ENCODE assay signal across 8 mouse cellular contexts in the genomic region with DNA sequence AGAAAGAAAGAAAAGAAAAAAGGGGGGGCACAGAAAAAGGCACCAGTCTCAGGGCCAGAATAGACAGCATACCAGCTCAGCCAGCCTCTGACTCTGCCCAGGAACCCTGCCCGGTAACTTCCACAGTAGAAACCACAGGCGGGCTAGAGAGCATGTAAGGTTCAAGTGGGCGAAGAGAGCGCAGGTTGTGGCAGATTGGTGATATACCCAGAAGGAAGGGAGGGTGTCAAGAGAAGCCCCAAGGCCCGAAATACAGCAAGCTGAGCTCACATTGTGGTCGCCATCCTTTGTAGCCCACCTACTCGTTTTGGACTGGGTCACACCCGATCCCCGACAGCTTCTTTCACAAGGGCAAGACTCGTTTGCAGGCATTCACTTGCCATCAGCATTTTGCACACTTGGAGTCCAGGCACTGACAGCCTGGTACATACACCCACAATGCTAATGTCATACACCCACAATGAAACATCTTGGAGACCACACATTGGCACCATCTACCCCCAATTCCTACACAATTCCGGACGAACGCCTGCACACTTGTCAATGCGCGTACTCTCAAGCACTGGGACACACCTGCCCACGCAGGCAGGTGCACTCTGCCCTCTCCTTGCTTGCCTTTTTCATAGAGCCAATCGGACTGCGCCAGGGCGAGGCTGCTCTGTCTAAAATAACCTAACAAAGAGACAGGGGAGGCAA. TPM values are rescaled to one million over a fixed set of nuclear protein-coding genes. Genes with fewer than 3 reads are reported as not detected.
DNase-seq lines count a peak whose midpoint lies in the region; ATAC-seq and TF ChIP-seq lines count a peak whose summit lies in the region.

No protein-coding gene starts in this region.

- ATAC-seq in hindbrain, embryonic 16.5 days = peak; percentile 32
- no peak for ATAC-seq in inflammation-experienced regulatory T-cells, adult 6 months

- H3K27ac ChIP-seq in forebrain, embryonic 10.5 days = peak overlapping the region; percentile 81
- peak overlapping the region; percentile 77 for H3K27ac ChIP-seq in hindbrain, embryonic 16.5 days (ENCODE audit: low read depth, low read length)
- H3K27ac ChIP-seq in left cerebral cortex, adult 2 months = peak overlapping the region; percentile 88
- peak overlapping the region; percentile 79; the same call in 1 of the 2 replicates for H3K27ac ChIP-seq in midbrain, embryonic 10.5 days (replicated peaks)

- no peaks in the 10 kb centered on the region for H3K9me3 ChIP-seq in forebrain, embryonic 10.5 days
- no peaks in the 10 kb centered on the region for H3K9me3 ChIP-seq in hindbrain, embryonic 16.5 days (ENCODE audit: control insufficient read depth, low read length)
- H3K9me3 ChIP-seq in midbrain, embryonic 10.5 days (replicated peaks) = no peaks in the 10 kb centered on the region

- H3K4me3 ChIP-seq in forebrain, embryonic 10.5 days = peak overlapping the region; percentile 65
- H3K4me3 ChIP-seq in hindbrain, embryonic 16.5 days (ENCODE audit: low read length) = peak overlapping the region; percentile 70
- peak overlapping the region; percentile 75 for H3K4me3 ChIP-seq in left cerebral cortex, adult 2 months
- H3K4me3 ChIP-seq in midbrain, embryonic 10.5 days = peak overlapping the region; percentile 65

- no peak; the same call in 1 of the 2 replicates for TF ChIP-seq CTCF in left cerebral cortex, adult 2 months (IDR thresholded peaks at IDR 0.05)

- intact Hi-C loops in left cerebral cortex, adult 2 months (cut with DNase I) = loop anchor here (2.0 to 10.0 kb wide), 7 partner anchors 68 to 1354 kb away; no protein-coding TSS in a partner anchor

- peak overlapping the region; percentile 73 for H3K4me2 ChIP-seq in hindbrain, embryonic 16.5 days (ENCODE audit: low read length)

- peak; percentile 11 for DNase-seq in ovary, postnatal 36 days (ENCODE audit: low spot score)
- no peak for DNase-seq in ovary, postnatal 10 days (ENCODE audit: low spot score)
- DNase-seq in forebrain, embryonic 10.5 days (ENCODE audit: extremely low spot score, low spot score) = peak; percentile 32
- DNase-seq in left cerebral cortex, adult 2 months (ENCODE audit: extremely low spot score in 1 of 2, low spot score in 2 of 2) = peak; percentile 58 to 59
- peak; percentile 42 for DNase-seq in midbrain, embryonic 10.5 days (ENCODE audit: low spot score)
- peak; percentile 70 for DNase-seq in telencephalon, adult 2 months (ENCODE audit: low read depth, low spot score)

- peak overlapping the region; percentile 82 for H3K9ac ChIP-seq in hindbrain, embryonic 16.5 days (ENCODE audit: low read depth, low read length)

- no peaks in the 10 kb centered on the region for H3K36me3 ChIP-seq in forebrain, embryonic 10.5 days (replicated peaks)
- no peaks in the 10 kb centered on the region for H3K36me3 ChIP-seq in hindbrain, embryonic 16.5 days (ENCODE audit: control insufficient read depth, insufficient read depth, low read length)
- H3K36me3 ChIP-seq in midbrain, embryonic 10.5 days = no peaks in the 10 kb centered on the region

- peaks cover 64% of the 10 kb centered on the region for H3K27me3 ChIP-seq in forebrain, embryonic 10.5 days (ENCODE audit: poor library complexity, severe bottlenecking)
- no peaks in the 10 kb centered on the region for H3K27me3 ChIP-seq in hindbrain, embryonic 16.5 days (replicated peaks; ENCODE audit: control insufficient read depth, insufficient read depth, low read length)
- peaks cover 58% of the 10 kb centered on the region for H3K27me3 ChIP-seq in midbrain, embryonic 10.5 days (ENCODE audit: low read depth, poor library complexity, severe bottlenecking)

- peaks cover 34% of the 10 kb centered on the region for H3K4me1 ChIP-seq in forebrain, embryonic 10.5 days
- H3K4me1 ChIP-seq in hindbrain, embryonic 16.5 days (ENCODE audit: control insufficient read depth, insufficient read depth, low read depth, low read length) = peaks cover 14% of the 10 kb centered on the region
- peaks cover 32% of the 10 kb centered on the region for H3K4me1 ChIP-seq in midbrain, embryonic 10.5 days

- 4% methylated on average over 19 of the region's 19 CpGs for WGBS in forebrain, embryonic 10.5 days
- 3% methylated on average over 19 of the region's 19 CpGs for WGBS in hindbrain, embryonic 16.5 days
- WGBS in midbrain, embryonic 10.5 days = 6% methylated on average over 19 of the region's 19 CpGs

RNA-seq across cellular contexts. Expression of a gene that starts 0.8 kb away (rescaled TPM):
- 9.3 and 10.8 TPM in 2 replicates for polyA plus RNA-seq in forebrain, embryonic 10.5 days (2016; fragmentation: Nextera tagmentation; extraction: Ambion mirVana)
- 75.2 and 84.4 TPM in 2 replicates for polyA plus RNA-seq in hindbrain, embryonic 16.5 days (2015; fragmentation: Nextera tagmentation; extraction: Ambion mirVana)
- total RNA-seq in left cerebral cortex, adult 2 months (2021) = 10 to 100 TPM; 87.5 to 89.6 TPM
- polyA plus RNA-seq in midbrain, embryonic 10.5 days (2016; fragmentation: Nextera tagmentation; extraction: Ambion mirVana) = 11.7 and 21.2 TPM in 2 replicates
- polyA plus RNA-seq in inflammation-experienced regulatory T-cells, adult 6 months (2017; shearing (Covaris generic)) = under 1 TPM in 1 of 3 experiments, not detected in 2; 0.42 TPM
